Mouse (Mus musculus): ENCODE measurements at regions not wholly inside any gene's neighbourhood (a gene's known extent, or its start where the extent isn't known, plus 50 kb on each side); places are given as distances from the start of the nearest gene placed in this dataset.

GRCm38 (mm10) chr7:113621316-113621715 lies 107.7 kb downstream of the Far1 start:
- DNase-seq (ENCODE audit: low spot score): no peak
- peaks cover 19% of the 10 kb centered on the region; the same call in 1 of the 2 replicates for H3K4me1 ChIP-seq (replicated peaks)
- no peaks in the 10 kb centered on the region for H3K36me3 ChIP-seq
- no peaks in the 10 kb centered on the region for H3K9me3 ChIP-seq
- no peak overlapping the region for H3K4me3 ChIP-seq
- H3K27me3 ChIP-seq (ENCODE audit: insufficient read depth, poor library complexity, severe bottlenecking): no peaks in the 10 kb centered on the region
- no peak overlapping the region for H3K27ac ChIP-seq
- WGBS: 74% methylated on average over 8 of the region's 8 CpGs

GRCm38 (mm10) chr7:113621898-113622510 lies 108.4 kb downstream of the Far1 start:
- Histone ChIP-seq H3K27me3 (ENCODE audit: insufficient read depth, poor library complexity, severe bottlenecking) (no peaks in the 10 kb centered on the region), H3K27ac (peak overlapping the region; percentile 13; the same call in 1 of the 2 replicates)
- DNase-seq (ENCODE audit: low spot score): peak; percentile 31

GRCm38 (mm10) chr7:113623296-113623695 lies 109.7 kb downstream of the Far1 start:
- no peak for DNase-seq (ENCODE audit: low spot score)
- Histone ChIP-seq H3K4me1 (replicated peaks) (peaks cover 19% of the 10 kb centered on the region; the same call in 1 of the 2 replicates), H3K36me3 (no peaks in the 10 kb centered on the region), H3K4me3 (no peak overlapping the region), H3K27me3 (ENCODE audit: insufficient read depth, poor library complexity, severe bottlenecking) (no peaks in the 10 kb centered on the region), H3K9me3 (no peaks in the 10 kb centered on the region), H3K27ac (no peak overlapping the region)
- 83% methylated on average over 4 of the region's 4 CpGs for WGBS

More at GRCm38 (mm10) chr7:113621898-113622510, 108.4 kb downstream of the Far1 start:
- 61% methylated on average over 13 of the region's 13 CpGs for WGBS
- H3K9me3 ChIP-seq: no peaks in the 10 kb centered on the region
- peaks cover 19% of the 10 kb centered on the region; the same call in 1 of the 2 replicates for H3K4me1 ChIP-seq (replicated peaks)
- peak overlapping the region; percentile 2; the same call in 1 of the 2 replicates for H3K4me3 ChIP-seq
- no peaks in the 10 kb centered on the region for H3K36me3 ChIP-seq

DNA sequence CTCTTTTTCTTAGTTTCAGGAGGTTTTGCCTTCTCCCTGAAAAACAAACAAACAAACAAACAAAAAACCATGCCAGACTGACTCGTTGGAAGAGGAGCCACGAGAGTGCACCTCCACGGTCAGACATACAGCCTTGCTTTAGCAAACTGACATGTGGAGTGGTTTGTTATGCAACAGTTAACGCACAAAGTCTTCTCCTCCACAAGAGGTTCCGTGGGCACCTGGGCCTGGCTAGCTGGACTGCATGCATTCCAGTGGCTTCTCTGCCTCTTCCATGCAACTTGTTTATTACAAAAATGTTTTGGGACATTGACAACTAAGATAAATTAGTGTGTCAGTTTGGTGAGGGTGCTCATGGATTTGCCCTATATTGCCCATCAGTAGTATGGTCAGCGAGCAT lies 110.3 kb downstream of the Far1 start:
- Histone ChIP-seq H3K9me3 (no peaks in the 10 kb centered on the region), H3K27ac (no peak overlapping the region), H3K27me3 (ENCODE audit: insufficient read depth, poor library complexity, severe bottlenecking) (no peaks in the 10 kb centered on the region), H3K4me3 (no peak overlapping the region), H3K36me3 (no peaks in the 10 kb centered on the region), H3K4me1 (replicated peaks) (peaks cover 19% of the 10 kb centered on the region; the same call in 1 of the 2 replicates)
- WGBS: 86% methylated on average over 6 of the region's 6 CpGs
- no peak for DNase-seq (ENCODE audit: low spot score)

DNA sequence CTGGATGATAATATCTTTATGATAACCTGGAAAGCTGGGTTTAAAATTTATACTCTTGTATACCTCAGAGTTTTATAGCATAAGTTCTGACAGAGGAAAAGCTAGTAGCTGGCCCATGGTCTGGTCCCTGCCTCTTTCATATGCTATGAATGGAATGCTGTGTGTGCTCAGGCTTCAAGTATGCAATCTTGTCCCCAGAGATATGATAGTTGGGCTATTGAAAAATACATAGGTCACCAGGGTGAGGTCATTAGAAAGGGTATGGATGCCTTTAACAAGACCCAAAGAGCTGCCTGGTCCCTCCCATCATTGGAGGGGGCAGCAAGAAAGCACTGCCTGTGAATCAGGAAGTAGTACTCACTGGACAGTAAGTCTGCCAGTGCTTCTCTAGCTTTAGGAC lies 113.1 kb downstream of the Far1 start:
- no peak overlapping the region for H3K4me3 ChIP-seq
- H3K36me3 ChIP-seq: no peaks in the 10 kb centered on the region
- H3K27ac ChIP-seq: no peak overlapping the region
- no peaks in the 10 kb centered on the region for H3K27me3 ChIP-seq (ENCODE audit: insufficient read depth, poor library complexity, severe bottlenecking)
- peaks cover 5% of the 10 kb centered on the region; the same call in 1 of the 2 replicates for H3K4me1 ChIP-seq (replicated peaks)
- no peak for DNase-seq (ENCODE audit: low spot score)
- no peaks in the 10 kb centered on the region for H3K9me3 ChIP-seq

GRCm38 (mm10) chr7:113637011-113637600 lies 123.5 kb downstream of the Far1 start:
- no peak for DNase-seq (ENCODE audit: low spot score)
- H3K9me3 ChIP-seq: no peaks in the 10 kb centered on the region
- no peak overlapping the region for H3K4me3 ChIP-seq
- H3K36me3 ChIP-seq: no peaks in the 10 kb centered on the region
- H3K27me3 ChIP-seq (ENCODE audit: insufficient read depth, poor library complexity, severe bottlenecking): no peaks in the 10 kb centered on the region
- H3K4me1 ChIP-seq (replicated peaks): no peaks in the 10 kb centered on the region
- 88% methylated on average over 4 of the region's 4 CpGs for WGBS
- H3K27ac ChIP-seq: no peak overlapping the region

GRCm38 (mm10) chr7:113638098-113638497 lies 124.5 kb downstream of the Far1 start:
- Histone ChIP-seq H3K27me3 (ENCODE audit: insufficient read depth, poor library complexity, severe bottlenecking) (no peaks in the 10 kb centered on the region), H3K36me3 (no peaks in the 10 kb centered on the region), H3K9me3 (no peaks in the 10 kb centered on the region), H3K4me1 (replicated peaks) (no peaks in the 10 kb centered on the region; the same call in 1 of the 2 replicates), H3K4me3 (no peak overlapping the region), H3K27ac (no peak overlapping the region)
- no peak for DNase-seq (ENCODE audit: low spot score)
- WGBS: 77% methylated on average over 6 of the region's 6 CpGs

- no peaks in the 10 kb centered on the region for H3K36me3 ChIP-seq
- H3K4me1 ChIP-seq (replicated peaks): no peaks in the 10 kb centered on the region; the same call in 1 of the 2 replicates
- H3K4me3 ChIP-seq: no peak overlapping the region
- H3K9me3 ChIP-seq: no peaks in the 10 kb centered on the region
- H3K27me3 ChIP-seq (ENCODE audit: insufficient read depth, poor library complexity, severe bottlenecking): no peaks in the 10 kb centered on the region
- DNase-seq (ENCODE audit: low spot score): no peak
- 74% methylated on average over 7 of the region's 7 CpGs for WGBS
- H3K27ac ChIP-seq: no peak overlapping the region
These were observed 123.3 kb upstream of the Spon1 start for GRCm38 (mm10) chr7:113642540-113642939.

DNA sequence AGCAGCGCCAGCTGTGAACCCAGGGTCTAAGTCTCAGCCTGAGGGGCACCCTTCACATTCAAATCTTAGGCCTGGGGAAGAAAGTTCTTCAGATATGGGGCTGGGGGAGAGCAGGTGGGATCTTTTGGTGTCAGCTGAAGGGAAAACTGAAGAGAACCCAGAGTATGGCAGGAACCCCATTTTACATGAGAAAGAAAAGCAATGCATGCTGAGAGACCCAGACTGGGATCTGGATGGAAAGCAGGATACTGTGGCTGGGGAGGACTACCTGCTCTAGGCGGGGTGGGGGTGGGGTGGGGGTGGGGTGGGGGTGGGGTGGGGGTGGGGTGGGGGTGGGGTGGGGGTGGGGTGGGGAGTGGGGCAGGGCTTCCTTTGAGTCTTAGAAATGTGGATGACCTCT lies 115.2 kb upstream of the Spon1 start:
- Histone ChIP-seq H3K27ac (no peak overlapping the region), H3K4me3 (no peak overlapping the region), H3K36me3 (no peaks in the 10 kb centered on the region), H3K27me3 (ENCODE audit: insufficient read depth, poor library complexity, severe bottlenecking) (no peaks in the 10 kb centered on the region), H3K9me3 (no peaks in the 10 kb centered on the region), H3K4me1 (replicated peaks) (no peaks in the 10 kb centered on the region)
- WGBS: 62% methylated on average over 1 of the region's 2 CpGs
- DNase-seq (ENCODE audit: low spot score): no peak

- Histone ChIP-seq H3K9me3 (no peaks in the 10 kb centered on the region), H3K27ac (no peak overlapping the region), H3K4me1 (replicated peaks) (no peaks in the 10 kb centered on the region), H3K4me3 (no peak overlapping the region), H3K36me3 (no peaks in the 10 kb centered on the region), H3K27me3 (ENCODE audit: insufficient read depth, poor library complexity, severe bottlenecking) (no peaks in the 10 kb centered on the region)
- 76% methylated on average over 1 of the region's 1 CpGs for WGBS
- no peak for DNase-seq (ENCODE audit: low spot score)
These were observed 114.1 kb upstream of the Spon1 start for GRCm38 (mm10) chr7:113651696-113652095.

- Histone ChIP-seq H3K4me3 (no peak overlapping the region), H3K4me1 (replicated peaks) (no peaks in the 10 kb centered on the region), H3K27me3 (ENCODE audit: insufficient read depth, poor library complexity, severe bottlenecking) (no peaks in the 10 kb centered on the region), H3K27ac (no peak overlapping the region), H3K9me3 (no peaks in the 10 kb centered on the region), H3K36me3 (no peaks in the 10 kb centered on the region)
- peak; percentile 60 for DNase-seq (ENCODE audit: low spot score)
- 24% methylated on average over 5 of the region's 5 CpGs for WGBS
These were observed 112.7 kb upstream of the Spon1 start for GRCm38 (mm10) chr7:113653130-113653529.

GRCm38 (mm10) chr7:113655336-113655735 lies 110.5 kb upstream of the Spon1 start:
- H3K27me3 ChIP-seq (ENCODE audit: insufficient read depth, poor library complexity, severe bottlenecking): no peaks in the 10 kb centered on the region
- no peak for DNase-seq (ENCODE audit: low spot score)
- WGBS: 88% methylated on average over 5 of the region's 5 CpGs
- no peaks in the 10 kb centered on the region for H3K4me1 ChIP-seq (replicated peaks)
- no peaks in the 10 kb centered on the region for H3K9me3 ChIP-seq
- no peak overlapping the region for H3K4me3 ChIP-seq
- H3K27ac ChIP-seq: no peak overlapping the region
- H3K36me3 ChIP-seq: no peaks in the 10 kb centered on the region

DNA sequence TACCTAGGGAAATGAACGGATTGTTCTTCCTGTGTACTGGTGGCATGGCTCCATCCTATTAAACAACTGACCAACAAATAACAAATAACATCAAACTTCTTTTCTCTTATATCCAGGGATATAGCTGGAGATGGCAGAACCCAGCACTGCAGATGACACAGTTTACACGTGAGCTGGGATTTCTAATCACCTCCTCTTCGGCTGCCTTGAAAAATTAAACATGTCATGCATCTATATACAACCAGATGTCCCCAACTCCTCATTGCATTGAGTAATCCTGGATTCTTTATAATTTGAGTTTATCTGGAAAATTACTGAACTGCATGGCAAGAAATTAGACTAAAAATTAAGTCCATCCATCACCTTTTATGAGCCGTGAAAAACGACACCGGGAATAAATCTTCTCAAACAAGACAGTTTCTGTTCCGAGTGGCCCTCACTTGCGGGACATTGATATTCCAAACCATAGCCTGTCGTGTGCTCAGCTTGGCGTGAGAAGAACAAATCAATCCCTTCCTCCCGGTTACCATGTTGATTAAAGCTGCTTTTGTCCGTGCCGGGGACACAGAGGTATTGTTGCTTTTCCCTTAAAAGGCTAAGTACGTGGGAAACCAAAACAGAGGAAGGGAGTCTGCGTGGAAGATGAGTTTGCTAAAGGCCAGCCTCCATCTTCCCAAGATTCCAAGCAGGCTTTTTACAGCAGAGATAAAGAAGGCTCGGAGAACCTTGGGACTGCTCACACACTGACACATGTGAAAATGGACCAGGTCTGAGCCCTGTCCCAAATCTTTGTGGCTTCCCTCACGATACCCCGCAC lies 92.8 kb upstream of the Spon1 start:
- Histone ChIP-seq H3K27me3 (ENCODE audit: insufficient read depth, poor library complexity, severe bottlenecking) (no peaks in the 10 kb centered on the region), H3K36me3 (no peaks in the 10 kb centered on the region), H3K9me3 (no peaks in the 10 kb centered on the region), H3K4me1 (replicated peaks) (peaks cover 19% of the 10 kb centered on the region), H3K4me3 (no peak overlapping the region), H3K27ac (peak overlapping the region; percentile 69)
- WGBS: 56% methylated on average over 18 of the region's 18 CpGs
- no peak for DNase-seq (ENCODE audit: low spot score)
